Mouse (Mus musculus) R1 (cell line): Measurements from ENCODE around the gene Cyp2u1.
A peak's percentile ranks its signal among the peaks of the same experiment; 100 is the strongest.

Source experiments
- DNase-seq: peaks from one replicate; pipeline ENCODE4 v3.0.0-alpha.2; 2018; ENCODE audit warnings: low read depth, low spot score

Cyp2u1 gene

GRCm38 (mm10) chr3:131255399-131255981 lies 47.5 kb downstream of the Cyp2u1 start:
- DNase-seq = no peak

DNA sequence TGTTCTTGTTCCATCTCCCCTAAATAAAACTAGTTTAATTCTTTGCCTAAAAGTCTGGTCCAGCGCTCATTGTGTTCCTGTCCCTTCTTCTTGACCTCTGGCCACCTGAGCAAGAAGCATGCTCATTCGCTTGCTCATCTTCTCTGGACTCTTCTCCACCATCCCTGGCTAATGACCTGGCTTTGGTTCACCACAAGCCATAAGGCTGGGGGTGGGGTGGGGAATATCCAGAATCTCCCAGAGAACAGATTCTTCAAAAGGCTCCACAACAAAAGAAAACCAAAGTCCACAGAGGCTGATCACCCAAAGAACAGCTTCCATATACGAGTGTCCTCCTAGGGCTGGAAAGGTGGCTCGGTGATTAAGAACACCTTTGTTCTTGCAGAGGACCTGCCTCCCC lies 48.0 kb downstream of the Cyp2u1 start:
- no peak for DNase-seq

DNA sequence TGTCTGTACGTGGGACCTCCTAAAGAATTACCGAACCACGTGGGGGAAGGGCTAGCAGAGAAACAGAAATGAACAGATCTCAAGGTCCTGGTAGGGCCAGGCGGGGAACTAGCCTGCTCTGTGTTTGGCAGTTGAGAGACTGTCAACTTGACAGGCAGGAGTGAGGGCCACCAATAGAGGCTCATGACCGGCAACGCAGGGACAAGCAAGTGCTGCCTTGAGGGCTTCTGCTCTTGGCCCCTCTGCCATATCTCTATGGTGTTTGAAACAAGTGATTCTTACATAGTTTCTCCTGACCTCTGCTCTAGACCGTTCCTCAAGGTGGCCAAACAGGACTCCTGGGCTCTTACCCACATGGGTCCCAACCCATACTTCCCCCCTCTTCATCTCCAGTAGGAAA lies 51.4 kb downstream of the Cyp2u1 start:
- no peak for DNase-seq

GRCm38 (mm10) chr3:131250978-131251377 lies 52.0 kb downstream of the Cyp2u1 start:
- DNase-seq = no peak

DNA sequence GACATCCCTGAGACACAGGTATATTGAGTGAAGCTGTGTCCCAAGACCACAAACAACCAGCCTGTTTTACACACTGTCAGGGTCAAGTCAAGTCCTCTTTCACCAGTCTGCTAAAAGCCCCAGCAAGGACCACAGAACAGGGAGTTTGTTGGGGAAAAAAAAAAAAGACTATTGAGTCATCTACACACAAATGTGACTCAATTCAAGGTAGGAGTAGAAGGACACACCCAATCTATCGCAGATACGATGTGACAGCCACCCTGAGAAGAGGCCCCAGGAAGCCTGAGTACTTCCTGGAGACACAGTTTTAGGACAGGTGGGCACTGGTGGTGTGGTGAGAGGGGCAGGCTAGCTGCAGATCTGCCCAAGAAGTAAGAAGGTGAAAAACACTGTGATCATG lies 52.7 kb downstream of the Cyp2u1 start:
- DNase-seq = no peak

GRCm38 (mm10) chr3:131248444-131248843 lies 54.6 kb downstream of the Cyp2u1 start:
- DNase-seq = peak; percentile 10

- DNase-seq = peak; percentile 70
Measured at GRCm38 (mm10) chr3:131247851-131248250, 55.2 kb downstream of the Cyp2u1 start.

DNA sequence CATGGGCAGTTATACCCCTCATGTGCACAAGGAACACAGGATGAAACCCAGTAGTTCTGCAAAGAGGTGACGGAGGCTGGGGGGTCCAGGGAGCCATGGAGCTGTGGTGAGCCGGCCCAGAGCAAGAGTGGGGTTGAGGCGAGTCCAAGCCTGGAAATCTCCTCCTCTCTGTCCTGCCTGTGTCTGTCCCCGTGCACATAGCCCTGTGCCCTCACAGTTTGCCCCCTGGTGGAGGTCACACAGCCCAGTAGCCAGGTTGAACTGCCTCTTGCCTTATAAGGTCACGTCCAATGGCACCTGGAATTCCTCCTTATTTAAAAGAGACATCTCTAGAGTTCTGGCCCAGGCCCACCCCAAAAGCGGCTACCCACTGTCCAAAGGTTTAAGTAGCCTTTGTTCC lies 55.6 kb downstream of the Cyp2u1 start:
- DNase-seq = peak; percentile 43

DNA sequence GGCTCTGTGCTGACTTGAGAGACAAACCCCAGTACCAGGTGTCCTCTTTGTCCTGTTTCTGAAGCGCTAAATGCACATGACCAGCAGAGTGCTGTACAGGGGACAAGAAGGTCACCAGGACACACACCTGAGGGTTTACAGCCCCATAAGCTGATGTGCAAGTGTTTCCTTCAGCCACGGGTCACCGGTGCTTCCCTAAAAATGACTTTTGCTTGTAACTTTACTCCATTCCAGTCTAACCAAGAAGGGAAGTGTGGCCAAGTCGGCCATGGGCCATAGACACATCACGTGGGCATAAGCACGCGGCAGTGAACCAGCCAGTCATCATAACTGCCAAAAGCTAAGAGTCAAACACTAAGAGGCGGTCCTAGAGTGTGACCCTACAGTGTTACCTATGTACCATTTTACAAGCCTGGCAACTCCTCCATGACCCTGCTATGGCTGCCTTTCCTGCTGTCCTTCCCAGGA lies 56.4 kb downstream of the Cyp2u1 start:
- DNase-seq = no peak

GRCm38 (mm10) chr3:131245766-131246578 lies 57.1 kb downstream of the Cyp2u1 start:
- DNase-seq = peak; percentile 83
